In genomic region chr6:54431761-54432160, GRCm38 (mm10) we compare ENCODE assay signal across 9 mouse cellular contexts. TPM values are rescaled to one million over a fixed set of nuclear protein-coding genes. Genes with fewer than 3 reads are reported as not detected.
DNase-seq lines count a peak whose midpoint lies in the region; ATAC-seq and TF ChIP-seq lines count a peak whose summit lies in the region.
"Had no signal": no experiment of that assay in that cellular context is flagged by ENCODE, and none has a peak within 500 bp of the region (broad histone marks: within the 10 kb centered on the region; RNA-seq: fewer than 3 reads in every experiment).

No protein-coding gene starts in this region.

- no peak for TF ChIP-seq POLR2A in kidney, adult 2 months (IDR thresholded peaks at IDR 0.05; ENCODE audit: low read depth, low read length)

- peak overlapping the region; percentile 85 for H3K4me2 ChIP-seq in hindbrain, embryonic 14.5 days (replicated peaks)
- H3K4me2 ChIP-seq in hindbrain, embryonic 11.5 days (replicated peaks; ENCODE audit: low read depth, low read length), result no peak overlapping the region
- H3K4me2 ChIP-seq in forebrain, embryonic 16.5 days (ENCODE audit: low read length), result peak overlapping the region; percentile 34

- no peak for DNase-seq in hindbrain, embryonic 14.5 days (ENCODE audit: low spot score)
- no peak for DNase-seq in hindbrain, embryonic 11.5 days (ENCODE audit: low spot score)
- peak; percentile 94 for DNase-seq in layer of hippocampus, adult 9-11 months
- peak; percentile 78 to 85 for DNase-seq in right cerebral cortex, postnatal 10 days (ENCODE audit: low spot score in 2 of 2)
- no peak for DNase-seq in yolk sac, embryonic 10.5 days (ENCODE audit: low spot score)
- no peak for DNase-seq in kidney, adult 2 months
- no peak for DNase-seq in kidney, postnatal 36 days

- no peak overlapping the region for H3K27ac ChIP-seq in hindbrain, embryonic 14.5 days
- no peak overlapping the region for H3K27ac ChIP-seq in hindbrain, embryonic 11.5 days (ENCODE audit: low read depth, low read length)
- H3K27ac ChIP-seq in forebrain, embryonic 16.5 days (ENCODE audit: low read length), result no peak overlapping the region
- H3K27ac ChIP-seq in kidney, adult 2 months (ENCODE audit: insufficient read depth, low read depth, low read length), result no peak overlapping the region
- H3K27ac ChIP-seq: heart, embryonic 15.5 days had no signal

- no peak for ATAC-seq in hindbrain, embryonic 14.5 days (ENCODE audit: low FRiP score)
- ATAC-seq in hindbrain, embryonic 11.5 days (ENCODE audit: low FRiP score), result no peak
- no peak for ATAC-seq in forebrain, embryonic 16.5 days

- H3K9ac ChIP-seq in hindbrain, embryonic 14.5 days, result no peak overlapping the region
- H3K9ac ChIP-seq in hindbrain, embryonic 11.5 days (ENCODE audit: low read depth, low read length), result no peak overlapping the region
- H3K9ac ChIP-seq in forebrain, embryonic 16.5 days (replicated peaks; ENCODE audit: low read depth, low read length), result peak overlapping the region; percentile 27
- H3K9ac ChIP-seq: heart, embryonic 15.5 days had no signal

- H3K4me1 ChIP-seq in hindbrain, embryonic 14.5 days (replicated peaks; ENCODE audit: control insufficient read depth, insufficient read depth, low read length), result peaks cover 12% of the 10 kb centered on the region
- 0 out of 2 replicates have a peak, but pooled peaks cover 5% of the 10 kb centered on the region for H3K4me1 ChIP-seq in hindbrain, embryonic 11.5 days (replicated peaks; ENCODE audit: control insufficient read depth, insufficient read depth, low read length)
- peaks cover 29% of the 10 kb centered on the region for H3K4me1 ChIP-seq in forebrain, embryonic 16.5 days (replicated peaks; ENCODE audit: control insufficient read depth, insufficient read depth, low read length)
- no peaks in the 10 kb centered on the region for H3K4me1 ChIP-seq in kidney, adult 2 months (ENCODE audit: control insufficient read depth, insufficient read depth, low read length)

- H3K9me3 ChIP-seq in hindbrain, embryonic 14.5 days (ENCODE audit: control insufficient read depth, low read length), result no peaks in the 10 kb centered on the region
- H3K9me3 ChIP-seq in hindbrain, embryonic 11.5 days (ENCODE audit: control insufficient read depth, low read length), result no peaks in the 10 kb centered on the region
- H3K9me3 ChIP-seq in forebrain, embryonic 16.5 days (ENCODE audit: control insufficient read depth, low read length), result no peaks in the 10 kb centered on the region
- H3K9me3 ChIP-seq: heart, embryonic 15.5 days had no signal

- no peak overlapping the region for H3K4me3 ChIP-seq in hindbrain, embryonic 14.5 days (replicated peaks; ENCODE audit: low read length)
- no peak overlapping the region for H3K4me3 ChIP-seq in hindbrain, embryonic 11.5 days (ENCODE audit: low read depth, low read length)
- 0 out of 2 replicates have a peak overlapping the region, but pooled peaks have one; percentile 3 for H3K4me3 ChIP-seq in forebrain, embryonic 16.5 days (replicated peaks; ENCODE audit: low read length)
- H3K4me3 ChIP-seq in kidney, adult 2 months (ENCODE audit: insufficient read depth, low read depth, low read length), result no peak overlapping the region
- H3K4me3 ChIP-seq: heart, embryonic 15.5 days had no signal

- H3K36me3 ChIP-seq in hindbrain, embryonic 14.5 days (replicated peaks; ENCODE audit: control insufficient read depth, insufficient read depth), result no peaks in the 10 kb centered on the region
- no peaks in the 10 kb centered on the region for H3K36me3 ChIP-seq in hindbrain, embryonic 11.5 days (ENCODE audit: control insufficient read depth, insufficient read depth, low read length)
- no peaks in the 10 kb centered on the region for H3K36me3 ChIP-seq in forebrain, embryonic 16.5 days (ENCODE audit: control insufficient read depth, insufficient read depth)
- no peaks in the 10 kb centered on the region for H3K36me3 ChIP-seq in kidney, adult 2 months (ENCODE audit: control insufficient read depth, insufficient read depth, low read length)
- H3K36me3 ChIP-seq: heart, embryonic 15.5 days had no signal

- no peak for TF ChIP-seq CTCF in kidney, adult 2 months (conservative IDR thresholded peaks at IDR 0.05; ENCODE audit: insufficient read depth, insufficient read length, low read depth, low read length)

- WGBS in hindbrain, embryonic 14.5 days, result 47% methylated on average over 10 of the region's 10 CpGs
- 66% methylated on average over 10 of the region's 10 CpGs for WGBS in hindbrain, embryonic 11.5 days
- 28% methylated on average over 10 of the region's 10 CpGs for WGBS in forebrain, embryonic 16.5 days
- 78% methylated on average over 10 of the region's 10 CpGs for WGBS in kidney, adult 2 months

- H3K27me3 ChIP-seq in hindbrain, embryonic 14.5 days (ENCODE audit: control insufficient read depth, insufficient read depth, low read length), result peaks cover 21% of the 10 kb centered on the region
- peaks cover 25% of the 10 kb centered on the region for H3K27me3 ChIP-seq in hindbrain, embryonic 11.5 days (ENCODE audit: control insufficient read depth, insufficient read depth, low read length)
- no peaks in the 10 kb centered on the region for H3K27me3 ChIP-seq in forebrain, embryonic 16.5 days (replicated peaks; ENCODE audit: control insufficient read depth, insufficient read depth, low read length)
- H3K27me3 ChIP-seq in kidney, adult 2 months (replicated peaks; ENCODE audit: control insufficient read depth, insufficient read depth, low read length), result 0 out of 2 replicates have a peak, but pooled peaks cover 1% of the 10 kb centered on the region

RNA-seq across cellular contexts. Expression of gene Wipf3, which starts 2.4 kb away (rescaled TPM):
- 3.3 and 3.5 TPM in 2 replicates for polyA plus RNA-seq in hindbrain, embryonic 14.5 days (2014; fragmentation: Nextera tagmentation; extraction: Ambion mirVana)
- polyA plus RNA-seq in hindbrain, embryonic 11.5 days (2014; fragmentation: Nextera tagmentation; extraction: Ambion mirVana), result 0.63 and 0.83 TPM in 2 replicates
- 3.9 and 5.5 TPM in 2 replicates for polyA plus RNA-seq in forebrain, embryonic 16.5 days (2015; fragmentation: Nextera tagmentation; extraction: Ambion mirVana)
- polyA plus RNA-seq in kidney, adult 2 months (2012; rRNA removed), result 1.5 and 1.9 TPM in 2 replicates

Comparison
In these comparisons a context has a peak if more than half of its experiments do, and no peak if none do; other contexts are left out.
1. DNase-seq: peak in layer of hippocampus, adult 9-11 months (single experiment) and right cerebral cortex, postnatal 10 days (2 of 2); none in hindbrain, embryonic 14.5 days (single experiment), hindbrain, embryonic 11.5 days (single experiment), yolk sac, embryonic 10.5 days (single experiment), kidney, adult 2 months (single experiment) and kidney, postnatal 36 days (0 of 2).